Mouse (Mus musculus) C2C12 (cell line): ENCODE results near the gene Gal3st2b.
"Not testable (repeated sequence)": the region's sequence is repeated elsewhere in the genome, so short reads cannot be mapped to it uniquely, and the experiment has no call there.

Experiments
- CTCF ChIP-seq: IDR thresholded peaks from one replicate; pipeline ENCODE4 v1.5.1; 2011; ENCODE audit not compliant: control insufficient read depth, insufficient read depth, insufficient read length
- MAX ChIP-seq: IDR thresholded peaks from one replicate; pipeline ENCODE4 v1.6.1; 2011; ENCODE audit warnings: mild to moderate bottlenecking, control low read depth
- USF1 ChIP-seq: IDR thresholded peaks from one replicate; pipeline ENCODE4 v1.6.1; 2011; ENCODE audit warnings: low read depth, mild to moderate bottlenecking, control low read depth, moderate library complexity

GRCm38 (mm10) chr1:93991068-93991467 is 73.0 kb downstream of the Gal3st2b start:
- not testable (repeated sequence) for TF ChIP-seq CTCF, MAX, USF1
